Mouse (Mus musculus) Patski (cell line): ENCODE measurements around the gene Cenpc1. TPM values are rescaled to one million over a fixed set of nuclear protein-coding genes. Genes with fewer than 3 reads are reported as not detected.

Source experiments
- ATAC-seq: fragments of 100-300 bp; one replicate; pipeline ENCODE4 v1.8.0; 2021
- CTCF ChIA-PET: fragments of 350-600 bp; sonication (Branson Sonifier 250); formaldehyde crosslinking; loops from one replicate; lab custom pipeline; 2022; ENCODE audit warnings: inconsistent platforms; lab: Charles Lee
- POLR2A ChIA-PET: fragments of 350-600 bp; sonication (Branson Sonifier 250); formaldehyde crosslinking; loops from one replicate; lab custom pipeline; 2022; ENCODE audit warnings: antibody characterized with exemption, inconsistent platforms; lab: Charles Lee
- DNase-seq: peaks from one replicate; pipeline ENCODE4 v3.0.0-alpha.2; 2011; ENCODE audit warnings: low read depth, low spot score
- H3K27me3 ChIP-seq: fragments of 371-371 bp; one replicate; pipeline ENCODE4 v1.5.1; 2021
- CTCF ChIP-seq: fragments of 100-300 bp; IDR thresholded peaks from one replicate; pipeline ENCODE4 v1.5.1; 2021
- in situ Hi-C: fragments of 300-500 bp; cut with MboI; formaldehyde crosslinking; loops from 3 replicates; pipeline ENCODE4 v1.11.1; 2018; ENCODE audit warnings: low pct_unique_long_range_greater_than_20kb, mixed read lengths
- polyA plus RNA-seq: library from polyadenylated mRNA; unstranded; gene quantifications from one replicate; pipeline ENCODE4 v1.2.3, GENCODE M21; 2021

Cenpc1 gene
- 22.4 TPM for polyA plus RNA-seq

DNA sequence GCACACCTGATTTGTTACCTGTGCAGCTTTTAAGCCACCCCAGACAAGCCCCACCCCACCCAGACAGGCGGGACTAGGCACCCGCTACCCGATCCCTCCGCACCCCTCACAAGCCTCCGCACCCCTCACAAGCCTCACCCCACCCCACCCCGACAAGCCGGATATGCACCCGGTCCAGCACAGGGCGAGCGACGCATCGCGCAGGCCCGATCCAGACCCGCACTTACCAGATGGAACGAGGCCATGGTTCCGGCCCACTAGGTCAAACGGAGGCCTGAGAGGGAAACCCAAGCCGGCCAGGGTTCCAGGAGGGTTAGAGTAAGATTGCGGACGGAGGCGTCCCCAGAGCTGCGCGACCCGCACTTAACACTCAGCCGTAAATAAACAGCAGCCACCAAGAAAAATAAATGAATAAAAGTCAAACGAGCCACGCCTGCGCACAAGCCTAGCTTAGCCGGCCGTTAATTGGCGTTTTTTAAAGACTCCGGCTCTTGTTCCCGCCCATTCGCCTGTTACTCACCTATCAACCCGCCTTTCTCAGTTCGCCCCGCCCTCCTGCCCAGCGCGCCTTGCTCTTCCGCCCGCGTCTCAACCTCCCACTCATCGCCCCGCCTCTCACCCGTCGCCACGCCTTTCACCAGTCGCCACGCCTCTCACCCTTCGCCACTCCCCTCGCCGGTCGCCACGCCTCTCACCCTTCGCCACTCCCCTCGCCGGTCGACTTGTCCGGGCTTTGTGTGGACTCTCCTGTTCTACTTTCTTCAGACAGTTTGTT is at the start of gene Cenpc1:
Gene Cenpc1, minus strand, starts transcription at position 483 of the 775 bp plus-strand sequence.
- TF ChIP-seq CTCF = no peak
- ChIA-PET POLR2A (interaction anchor here (1.3 kb wide), 1 partner anchor 57 kb away, joined by 3 read pairs; no protein-coding TSS in a partner anchor), CTCF (interaction anchor here (1.4 to 4.6 kb wide), 10 partner anchors 13 to 111 kb away, joined by 5 to 26 read pairs (median 12); no protein-coding TSS in a partner anchor)
- DNase-seq = peak; percentile 93
- no peaks in the 10 kb centered on the region for H3K27me3 ChIP-seq
- in situ Hi-C loops = loop anchor here (5.0 to 25.0 kb wide), 3 partner anchors 67 to 347 kb away; no protein-coding TSS in a partner anchor
- ATAC-seq = peak; percentile 93

DNA sequence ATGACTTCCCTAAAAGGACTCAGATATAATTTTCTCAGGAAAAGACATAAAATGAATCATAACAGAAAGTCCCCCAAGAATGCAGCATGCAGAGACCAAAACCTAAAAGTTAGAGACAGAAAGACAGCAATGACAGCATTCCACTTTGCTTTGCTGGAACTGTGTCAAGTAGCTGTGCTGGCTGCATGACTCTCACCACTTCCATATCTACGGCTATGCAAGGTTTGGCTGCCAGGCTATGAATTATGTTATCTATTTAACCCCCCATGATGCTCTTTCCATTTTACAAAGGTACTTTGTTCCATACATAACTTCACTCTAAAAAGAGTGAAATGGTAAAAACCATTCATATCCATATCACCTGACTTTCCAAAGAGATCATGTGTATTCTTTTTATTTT is 48.6 kb upstream of the Cenpc1 start:
- DNase-seq (no peak), ATAC-seq (peak; percentile 31)
- no peaks in the 10 kb centered on the region for H3K27me3 ChIP-seq
- ChIA-PET CTCF (interaction anchor here (1.2 to 2.7 kb wide), 3 partner anchors 9 to 48 kb away, joined by 3 to 10 read pairs (median 9); no protein-coding TSS in a partner anchor), POLR2A (interaction anchor here (1.5 kb wide), 1 partner anchor 8 kb away, joined by 4 read pairs; no protein-coding TSS in a partner anchor)
- in situ Hi-C loops = no loop called here
- TF ChIP-seq CTCF = no peak

DNA sequence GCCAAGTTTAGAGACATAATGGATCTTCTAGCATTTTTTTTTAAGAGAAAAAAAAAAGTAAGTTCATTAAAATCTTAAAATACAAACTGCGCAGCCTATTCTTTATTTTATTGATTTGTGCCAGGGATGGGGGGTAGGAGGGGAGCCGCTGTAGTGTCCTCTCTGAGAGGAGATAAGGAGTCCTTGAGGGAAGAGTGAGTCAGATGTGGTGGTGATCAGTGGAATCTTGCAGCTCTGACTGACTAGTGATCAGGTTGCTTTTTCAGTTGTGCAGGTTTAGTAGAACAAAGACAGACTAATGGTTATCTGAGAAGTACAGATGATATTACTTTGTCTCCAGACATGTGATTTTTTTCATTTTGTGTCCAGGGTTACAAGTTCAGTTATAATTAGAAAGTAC is 47.7 kb upstream of the Cenpc1 start:
- DNase-seq (no peak), ATAC-seq (no peak)
- in situ Hi-C loops = no loop called here
- POLR2A ChIA-PET = interaction anchor here (1.5 kb wide), 1 partner anchor 9 kb away, joined by 4 read pairs; no protein-coding TSS in a partner anchor
- CTCF ChIA-PET = interaction anchor here (1.2 to 1.3 kb wide), 2 partner anchors 9 to 20 kb away, joined by 3 read pairs; no protein-coding TSS in a partner anchor
- TF ChIP-seq CTCF = no peak
- no peaks in the 10 kb centered on the region for H3K27me3 ChIP-seq

DNA sequence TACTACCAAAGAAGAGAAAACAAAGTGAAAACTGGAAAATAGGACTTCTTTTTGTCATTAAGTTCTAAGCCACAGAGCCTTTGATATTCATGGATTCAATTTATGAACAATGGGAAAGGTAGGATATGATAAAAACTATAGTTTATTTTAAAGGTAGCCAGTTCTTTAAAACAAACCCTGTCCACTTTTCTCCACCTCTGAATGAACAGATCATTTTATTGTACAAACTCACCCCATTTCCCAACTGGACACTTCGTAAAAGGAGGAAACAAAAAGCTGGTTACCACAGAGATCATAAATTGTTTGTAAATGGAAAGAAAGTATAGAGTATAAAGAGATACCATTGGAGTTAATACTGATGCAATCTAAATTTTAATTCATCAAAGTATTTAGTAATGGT is 45.7 kb upstream of the Cenpc1 start:
- H3K27me3 ChIP-seq = no peaks in the 10 kb centered on the region
- DNase-seq = no peak
- in situ Hi-C loops = no loop called here
- CTCF ChIA-PET = no interaction called here
- POLR2A ChIA-PET = no interaction called here
- TF ChIP-seq CTCF = no peak
- no peak for ATAC-seq

DNA sequence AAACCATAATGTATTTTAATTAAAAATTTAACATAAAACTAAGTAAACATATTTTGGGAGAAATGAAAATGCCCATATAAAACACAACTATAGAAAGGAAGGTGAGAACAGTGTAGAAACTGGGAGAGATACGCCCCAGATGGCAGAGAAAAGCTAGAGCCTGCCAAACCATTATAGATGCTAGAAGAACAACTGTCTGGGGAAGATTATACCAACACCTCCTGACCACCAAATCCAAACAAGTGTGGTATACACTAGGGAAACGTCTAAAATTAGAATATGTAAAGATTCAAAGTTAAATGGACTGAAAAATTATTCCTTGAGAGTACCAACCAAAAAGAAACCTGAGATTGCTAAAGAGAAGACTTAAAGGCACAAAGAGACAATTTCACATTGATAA is 41.2 kb upstream of the Cenpc1 start:
- POLR2A ChIA-PET = no interaction called here
- ATAC-seq (no peak), DNase-seq (no peak)
- CTCF ChIA-PET = interaction anchor here (1.5 to 1.9 kb wide), 3 partner anchors 9 to 40 kb away, joined by 4 to 6 read pairs (median 5); no protein-coding TSS in a partner anchor
- in situ Hi-C loops = no loop called here
- no peak for TF ChIP-seq CTCF
- H3K27me3 ChIP-seq = no peaks in the 10 kb centered on the region

DNA sequence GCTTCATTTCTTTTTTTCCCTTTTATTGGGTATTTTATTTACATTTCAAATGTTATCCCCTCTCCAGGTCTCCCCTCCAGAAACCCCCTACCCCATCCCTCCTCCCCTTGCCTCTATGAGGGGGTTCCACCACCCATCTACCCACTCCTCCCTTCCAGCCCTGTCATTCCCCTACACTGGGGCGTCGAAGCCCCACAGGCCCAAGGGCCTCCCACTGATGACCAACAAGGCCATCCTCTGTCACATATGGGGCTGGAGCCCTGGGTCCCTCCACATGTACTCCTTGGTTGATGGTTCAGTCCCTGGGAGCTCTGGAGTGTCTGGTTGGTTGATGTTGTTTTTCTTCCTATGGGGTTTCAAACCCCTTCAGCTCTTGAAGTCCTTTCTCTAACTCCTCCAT is 36.8 kb upstream of the Cenpc1 start:
- ChIA-PET POLR2A (no interaction called here), CTCF (interaction anchor here (1.1 to 4.7 kb wide), 2 partner anchors 8 to 35 kb away, joined by 3 to 26 read pairs; partner anchors contain the start of gene Cenpc1)
- in situ Hi-C loops = no loop called here
- no peaks in the 10 kb centered on the region for H3K27me3 ChIP-seq
- no peak for ATAC-seq
- DNase-seq = no peak
- no peak for TF ChIP-seq CTCF

DNA sequence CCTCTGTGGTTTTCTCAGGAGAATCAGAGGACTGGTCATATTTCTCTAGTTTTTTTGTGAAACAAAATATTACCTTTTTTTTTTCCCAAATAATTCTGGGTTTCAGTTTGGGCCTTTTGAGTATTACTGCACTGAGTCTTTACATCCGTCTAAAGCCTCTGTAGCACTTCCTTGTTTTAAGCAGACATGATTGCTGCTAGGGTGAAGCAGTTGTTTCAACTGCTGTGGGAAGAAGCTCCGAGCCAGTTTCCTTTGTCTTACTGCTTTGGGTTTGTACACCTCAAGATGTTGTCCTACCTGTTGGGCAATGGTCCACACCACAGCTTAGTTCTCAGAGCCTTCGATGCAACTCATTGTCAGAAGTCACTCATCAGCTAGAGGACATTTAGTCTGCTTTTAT is 35.2 kb upstream of the Cenpc1 start:
- in situ Hi-C loops = no loop called here
- CTCF ChIA-PET = interaction anchor here (1.0 to 4.7 kb wide), 3 partner anchors 14 to 39 kb away, joined by 3 to 26 read pairs (median 4); partner anchors contain the start of gene Cenpc1

DNA sequence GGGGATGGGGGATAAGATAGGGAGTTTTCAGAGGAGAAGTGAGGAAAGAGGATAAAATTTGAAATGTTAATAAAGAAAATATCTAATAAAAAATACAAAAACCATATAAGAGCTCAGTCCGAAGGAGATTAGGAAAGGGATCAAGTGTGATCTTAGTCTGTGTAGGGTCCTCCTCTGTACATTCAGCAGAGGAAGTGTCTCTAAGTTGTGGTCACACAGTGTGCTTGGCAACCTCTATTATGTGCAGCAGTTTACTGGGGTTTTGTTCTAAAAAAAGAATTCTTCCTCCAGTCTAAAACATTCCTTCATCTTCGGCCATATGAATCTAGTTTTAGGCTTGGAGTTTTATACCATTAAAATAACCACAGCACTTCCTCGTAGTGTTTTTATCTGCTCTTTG is 33.6 kb upstream of the Cenpc1 start:
- ATAC-seq (no peak), DNase-seq (no peak)
- POLR2A ChIA-PET = no interaction called here
- TF ChIP-seq CTCF = no peak
- CTCF ChIA-PET = interaction anchor here (1.1 to 4.7 kb wide), 5 partner anchors 9 to 32 kb away, joined by 3 to 26 read pairs (median 4); partner anchors contain the start of gene Cenpc1
- H3K27me3 ChIP-seq = no peaks in the 10 kb centered on the region
- in situ Hi-C loops = no loop called here

More for the DNA sequence above, 35.2 kb upstream of the Cenpc1 start:
- POLR2A ChIA-PET = no interaction called here
- no peak for TF ChIP-seq CTCF
- DNase-seq (no peak), ATAC-seq (no peak)
- H3K27me3 ChIP-seq = no peaks in the 10 kb centered on the region

DNA sequence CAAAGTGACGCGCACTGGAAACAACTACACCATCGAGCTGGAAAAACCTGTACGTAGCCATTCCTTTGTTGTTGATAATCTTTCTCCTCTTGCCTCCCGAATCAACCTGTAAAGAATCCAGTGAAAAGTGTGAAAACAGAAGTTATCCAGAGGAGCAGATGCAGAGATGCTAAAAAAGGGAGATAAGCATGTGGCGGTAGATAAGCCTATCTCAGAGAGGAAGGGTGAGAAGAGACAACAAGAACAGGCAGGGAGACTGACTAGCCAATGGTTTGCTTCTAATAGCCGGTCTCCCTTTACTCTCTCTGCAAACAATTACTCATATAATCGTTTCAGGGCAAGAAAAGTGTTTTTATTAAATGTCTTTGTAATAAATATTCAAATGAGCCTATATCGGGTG is 29.4 kb upstream of the Cenpc1 start:
- TF ChIP-seq CTCF = no peak
- ChIA-PET CTCF (interaction anchor here (0.7 to 2.5 kb wide), 5 partner anchors 10 to 96 kb away, joined by 3 to 6 read pairs (median 3); no protein-coding TSS in a partner anchor), POLR2A (no interaction called here)
- DNase-seq (no peak), ATAC-seq (no peak)
- in situ Hi-C loops = no loop called here
- H3K27me3 ChIP-seq = no peaks in the 10 kb centered on the region

DNA sequence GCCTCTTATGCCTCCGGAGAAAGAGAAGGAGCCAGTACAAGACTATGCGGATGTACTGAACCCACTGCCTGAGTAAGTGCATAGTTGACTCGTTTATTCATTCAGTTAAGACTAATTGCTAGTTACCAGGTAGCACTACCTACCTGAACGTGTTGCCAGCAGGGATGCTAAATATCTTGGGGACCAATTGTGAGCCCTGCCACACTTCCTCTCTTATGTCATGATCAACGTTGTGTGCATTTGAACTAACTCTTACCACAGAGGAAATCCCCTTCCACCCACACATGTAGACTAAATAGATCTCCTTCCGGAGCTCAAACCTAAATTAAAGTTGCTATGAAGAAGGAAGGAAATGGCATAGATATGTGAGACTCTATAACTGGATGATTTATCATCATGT is 21.4 kb upstream of the Cenpc1 start:
- CTCF ChIA-PET = interaction anchor here (1.8 kb wide), 1 partner anchor 13 kb away, joined by 4 read pairs; no protein-coding TSS in a partner anchor
- TF ChIP-seq CTCF = no peak
- in situ Hi-C loops = no loop called here
- no peak for DNase-seq
- POLR2A ChIA-PET = no interaction called here
- no peak for ATAC-seq
- H3K27me3 ChIP-seq = no peaks in the 10 kb centered on the region
